Mouse (Mus musculus) liver, postnatal 0 days (tissue): ENCODE results near the gene Gm49387. TPM values are rescaled to one million over a fixed set of nuclear protein-coding genes. Genes with fewer than 3 reads are reported as not detected.

Experiments
- ATAC-seq: fragments of 200-750 bp; cut with Nextera tagmentation; 2 replicates; pipeline ENCODE4 v1.8.0; 2017; ENCODE audit warnings: mild to moderate bottlenecking, moderate library complexity
- DNase-seq: peaks from one replicate; pipeline ENCODE4 v3.0.0-alpha.2; 2016
- H3K27ac ChIP-seq: fragments of 300-500 bp; sonication (generic); 2 replicates; pipeline ENCODE4 v1.5.1; 2014; ENCODE audit warnings: antibody characterized with exemption, moderate library complexity, mild to moderate bottlenecking, low read depth
- H3K27me3 ChIP-seq: fragments of 300-500 bp; sonication (generic); 2 replicates; pipeline ENCODE4 v1.6.1; 2014; ENCODE audit warnings: low read length, control low read depth, mixed read lengths; ENCODE audit not compliant: insufficient read depth
- H3K36me3 ChIP-seq: fragments of 300-500 bp; sonication (generic); replicated peaks from 2 replicates; pipeline ENCODE4 v1.6.1; 2014; ENCODE audit warnings: mild to moderate bottlenecking, control low read depth, low read length, moderate library complexity, mixed read lengths; ENCODE audit not compliant: insufficient read depth
- H3K4me1 ChIP-seq: fragments of 300-500 bp; sonication (generic); 2 replicates; pipeline ENCODE4 v1.6.1; 2014; ENCODE audit warnings: antibody characterized with exemption, mild to moderate bottlenecking, control low read depth; ENCODE audit not compliant: insufficient read depth
- H3K4me2 ChIP-seq: fragments of 300-500 bp; sonication (generic); 2 replicates; pipeline ENCODE4 v1.6.1; 2014; ENCODE audit warnings: low read depth, mild to moderate bottlenecking, low read length, moderate library complexity, mixed read lengths
- H3K4me3 ChIP-seq: fragments of 300-500 bp; sonication (generic); 2 replicates; pipeline ENCODE4 v1.5.1; 2014; ENCODE audit warnings: low read depth, low read length
- H3K9ac ChIP-seq: fragments of 300-500 bp; sonication (generic); replicated peaks from 2 replicates; pipeline ENCODE4 v1.6.1; 2014; ENCODE audit warnings: mild to moderate bottlenecking, moderate library complexity
- H3K9me3 ChIP-seq: fragments of 300-500 bp; sonication (generic); 2 replicates; pipeline ENCODE4 v1.6.1; 2016; ENCODE audit warnings: mild to moderate bottlenecking, control low read depth, low read length, mixed read lengths
- CTCF ChIP-seq: sonication (generic); IDR thresholded peaks from 2 replicates; pipeline ENCODE4 v1.5.1; 2016; ENCODE audit warnings: antibody characterized with exemption, low read depth
- EP300 ChIP-seq: IDR thresholded peaks from 2 replicates; pipeline ENCODE4 v1.6.1; 2016; ENCODE audit warnings: antibody characterized with exemption, low read depth, mild to moderate bottlenecking
- WGBS: fragments of 180-500 bp; shearing (Covaris S2); extraction: QIAGEN DNeasy Blood & Tissue Kit; methylation state at CpG from one replicate; pipeline ENCODE4 v1.1.7; 2014; ENCODE audit not compliant: insufficient replicate concordance; 5-methylcytosine and 5-hydroxymethylcytosine counted together
- polyA plus RNA-seq: library from polyadenylated mRNA; unstranded; fragments of >200 nt; fragmentation: Nextera tagmentation; extraction: Ambion mirVana; gene quantifications from 2 replicates; pipeline ENCODE4 v1.2.1, GENCODE M21; 2015

Gm49387 gene
- polyA plus RNA-seq, 1 experiment from 2014 or later = 3.9 TPM

GRCm38 (mm10) chr14:31663376-31664099 is 22.9 kb upstream of the Gm49387 start:
- no peak for ATAC-seq
- no peak overlapping the region for H3K4me2 ChIP-seq
- peaks cover 8% of the 10 kb centered on the region for H3K36me3 ChIP-seq
- no peaks in the 10 kb centered on the region for H3K27me3 ChIP-seq
- DNase-seq = no peak
- WGBS = 82% methylated on average over 13 of the region's 13 CpGs
- H3K4me3 ChIP-seq = no peak overlapping the region
- 0 out of 2 replicates have a peak overlapping the region, but pooled peaks have one; percentile 76 for H3K27ac ChIP-seq
- peaks cover 49% of the 10 kb centered on the region for H3K4me1 ChIP-seq
- no peak for TF ChIP-seq EP300
- no peak for TF ChIP-seq CTCF
- H3K9ac ChIP-seq = no peak overlapping the region
- no peaks in the 10 kb centered on the region for H3K9me3 ChIP-seq

- peak; percentile 38 for DNase-seq
- Histone ChIP-seq H3K4me1 (peaks cover 44% of the 10 kb centered on the region), H3K4me3 (no peak overlapping the region), H3K36me3 (peaks cover 8% of the 10 kb centered on the region), H3K9me3 (no peaks in the 10 kb centered on the region), H3K27me3 (no peaks in the 10 kb centered on the region), H3K27ac (peak overlapping the region; percentile 76), H3K9ac (no peak overlapping the region), H3K4me2 (peak overlapping the region; percentile 77; the same call in 1 of the 2 replicates)
- no peak for TF ChIP-seq CTCF
- 0 out of 2 replicates have a peak, but pooled peaks have one; percentile 11 for TF ChIP-seq EP300
- 35% methylated on average over 9 of the region's 9 CpGs for WGBS
- ATAC-seq = peak; percentile 7
These were observed 22.0 kb upstream of the Gm49387 start for GRCm38 (mm10) chr14:31662555-31663211.

- DNase-seq (peak; percentile 70), ATAC-seq (peak; percentile 83)
- Histone ChIP-seq H3K36me3 (peaks cover 5% of the 10 kb centered on the region), H3K4me1 (peaks cover 49% of the 10 kb centered on the region), H3K27ac (peak overlapping the region; percentile 76), H3K9ac (peak overlapping the region; percentile 57), H3K27me3 (no peaks in the 10 kb centered on the region), H3K4me2 (peak overlapping the region; percentile 77), H3K9me3 (no peaks in the 10 kb centered on the region), H3K4me3 (peak overlapping the region; percentile 43)
- WGBS = 12% methylated on average over 44 of the region's 44 CpGs
- no peak for TF ChIP-seq EP300
- TF ChIP-seq CTCF = peak; percentile 32
These were observed 21.2 kb upstream of the Gm49387 start for GRCm38 (mm10) chr14:31661671-31662554.

GRCm38 (mm10) chr14:31660312-31661093 is 19.8 kb upstream of the Gm49387 start:
- TF ChIP-seq CTCF (no peak), EP300 (no peak)
- no peaks in the 10 kb centered on the region; the same call in 1 of the 2 replicates for H3K36me3 ChIP-seq
- peak overlapping the region; percentile 3; the same call in 1 of the 2 replicates for H3K9ac ChIP-seq
- H3K4me1 ChIP-seq = peaks cover 49% of the 10 kb centered on the region
- no peak overlapping the region for H3K4me2 ChIP-seq
- 72% methylated on average over 7 of the region's 7 CpGs for WGBS
- DNase-seq = no peak
- no peak overlapping the region for H3K27ac ChIP-seq
- no peaks in the 10 kb centered on the region for H3K27me3 ChIP-seq
- no peaks in the 10 kb centered on the region for H3K9me3 ChIP-seq
- H3K4me3 ChIP-seq = no peak overlapping the region
- no peak for ATAC-seq

- ATAC-seq = no peak
- H3K27ac ChIP-seq = no peak overlapping the region
- WGBS = 54% methylated on average over 10 of the region's 10 CpGs
These were observed 19.0 kb upstream of the Gm49387 start for GRCm38 (mm10) chr14:31659501-31660181.

More at GRCm38 (mm10) chr14:31659501-31660181, 19.0 kb upstream of the Gm49387 start:
- TF ChIP-seq EP300 (no peak), CTCF (no peak)
- H3K9me3 ChIP-seq = no peaks in the 10 kb centered on the region
- no peaks in the 10 kb centered on the region; the same call in 1 of the 2 replicates for H3K36me3 ChIP-seq
- DNase-seq = no peak
- H3K4me2 ChIP-seq = no peak overlapping the region
- no peak overlapping the region for H3K4me3 ChIP-seq
- no peak overlapping the region for H3K9ac ChIP-seq
- H3K27me3 ChIP-seq = no peaks in the 10 kb centered on the region
- peaks cover 42% of the 10 kb centered on the region for H3K4me1 ChIP-seq
